In genomic region chr7:136038906-136039305, GRCm38 (mm10) we compare ENCODE assay signal across 19 mouse cellular contexts.
DNase-seq lines count a peak whose midpoint lies in the region.
"Had no signal": no experiment of that assay in that cellular context is flagged by ENCODE, and none has a peak within 500 bp of the region (broad histone marks: within the 10 kb centered on the region; RNA-seq: fewer than 3 reads in every experiment).

No protein-coding gene starts in this region.

- DNase-seq in frontal cortex, adult 2 months (ENCODE audit: extremely low spot score in 1 of 2, low spot score in 1 of 2) = peak; percentile 24 to 59
- DNase-seq in frontal cortex, postnatal 14 days (ENCODE audit: low spot score in 2 of 2) = no peak
- peak; percentile 23 for DNase-seq in right cerebral cortex, adult 18-20 months
- no peak for DNase-seq in right cerebral cortex, postnatal 14 days
- DNase-seq in thymus, postnatal 4 days = peak; percentile 17
- no peak for DNase-seq in thymus, postnatal 36 days
- DNase-seq in gastrocnemius, postnatal 14 days = no peak
- DNase-seq: adrenal gland, postnatal 10 days; cerebellum, adult 11 months; cerebellum, adult 9-10 months; cerebellum, postnatal 36 days; gastrocnemius, postnatal 25 days; heart, adult 11 months; heart, postnatal 4 days; kidney, adult 11 months; kidney, postnatal 25 days; liver; lung, adult 2 months; lung, postnatal 10 days had no signal

- intact Hi-C loops in gastrocnemius, postnatal 14 days (cut with DNase I; ENCODE audit: low total_unique reads) = no loop called here

Comparison
In these comparisons a context has a peak if more than half of its experiments do, and no peak if none do; other contexts are left out.
1. DNase-seq: peak in frontal cortex, adult 2 months (2 of 2), right cerebral cortex, adult 18-20 months (single experiment) and thymus, postnatal 4 days (single experiment); none in frontal cortex, postnatal 14 days (0 of 2), right cerebral cortex, postnatal 14 days (single experiment), thymus, postnatal 36 days (0 of 2) and gastrocnemius, postnatal 14 days (single experiment).